Mouse (Mus musculus) ES-Bruce4 (cell line): Measurements from ENCODE around the gene Npm1.

Experiments used
- CTCF ChIP-seq: IDR thresholded peaks from one replicate; pipeline ENCODE4 v1.8.1; 2011; ENCODE audit warnings: low read depth, low read length
- EP300 ChIP-seq: IDR thresholded peaks from 2 replicates; pipeline ENCODE4 v1.6.1; 2011; ENCODE audit warnings: low read depth, low read length; ENCODE audit not compliant: insufficient read depth
- POLR2A ChIP-seq: IDR thresholded peaks from one replicate; pipeline ENCODE4 v1.8.1; 2011; ENCODE audit warnings: low read length; ENCODE audit not compliant: insufficient read depth

GRCm38 (mm10) chr11:33159741-33160140 is 3.3 kb downstream of the Npm1 start:
- TF ChIP-seq EP300 (no peak), CTCF (no peak), POLR2A (no peak)
